Mouse (Mus musculus): ENCODE data around the gene Fam71a. TPM values are rescaled to one million over a fixed set of nuclear protein-coding genes. Genes with fewer than 3 reads are reported as not detected.

The Fam71a gene
- total RNA-seq, 2 experiments from 2014 or later, result not detected

GRCm38 (mm10) chr1:191131692-191132091, 32.9 kb downstream of the Fam71a start:
- DNase-seq (ENCODE audit: low spot score), result no peak
- intact Hi-C loops (cut with DNase I), result no loop called here

GRCm38 (mm10) chr1:191125811-191126638, 38.6 kb downstream of the Fam71a start:
- intact Hi-C loops (cut with DNase I), result loop anchor here (2.0 to 5.0 kb wide), 2 partner anchors 49 to 181 kb away; no protein-coding TSS in a partner anchor
- DNase-seq (ENCODE audit: low spot score), result peak; percentile 40

GRCm38 (mm10) chr1:191124288-191124687, 40.3 kb downstream of the Fam71a start:
- intact Hi-C loops (cut with DNase I), result no loop called here
- no peak for DNase-seq (ENCODE audit: low spot score)

GRCm38 (mm10) chr1:191123696-191124095, 40.9 kb downstream of the Fam71a start:
- intact Hi-C loops (cut with DNase I), result no loop called here
- no peak for DNase-seq (ENCODE audit: low spot score)

- DNase-seq (ENCODE audit: low spot score), result no peak
- intact Hi-C loops (cut with DNase I), result no loop called here
Measured at GRCm38 (mm10) chr1:191122744-191123143, 41.9 kb downstream of the Fam71a start.

- DNase-seq (ENCODE audit: low spot score), result peak; percentile 42
- intact Hi-C loops (cut with DNase I), result no loop called here
Measured at GRCm38 (mm10) chr1:191115514-191116238, 48.9 kb downstream of the Fam71a start.

- intact Hi-C loops (cut with DNase I), result no loop called here
- DNase-seq (ENCODE audit: low spot score), result no peak
Measured at GRCm38 (mm10) chr1:191114868-191115267, 49.7 kb downstream of the Fam71a start.

Other genes with a start within 250 kb of the Fam71a start
- 10 to 100 TPM; 26.6 to 28.3 TPM for gene Angel2, start 239.7 kb downstream of the Fam71a start, total RNA-seq (2021)
- gene Vash2, start 185.5 kb downstream of the Fam71a start, total RNA-seq (2021), result under 1 TPM; 0.62 to 0.64 TPM
- gene Flvcr1, start 138.7 kb downstream of the Fam71a start, total RNA-seq (2021), result 1 to 10 TPM; 5.3 to 5.5 TPM
- not detected for gene Spata45, start 128.2 kb downstream of the Fam71a start, total RNA-seq (2021)
- gene Tatdn3, start 101.9 kb downstream of the Fam71a start, total RNA-seq (2021), result 10 to 100 TPM; 13.2 to 16.9 TPM
- gene Nsl1, start 101.8 kb downstream of the Fam71a start, total RNA-seq (2021), result under 1 TPM; 0.16 to 0.22 TPM
- under 1 TPM; 0.83 to 0.89 TPM for gene Batf3, start 67.0 kb downstream of the Fam71a start, total RNA-seq (2021)
- 1 to 10 TPM; 4.9 to 6.0 TPM for gene Atf3, start 53.2 kb upstream of the Fam71a start, total RNA-seq (2021)
- 100 to 1,000 TPM in 1 of 2 experiments, 10 to 100 TPM in 1; 98.8 to 102 TPM for gene Nenf, start 153.4 kb upstream of the Fam71a start, total RNA-seq (2021)
- 1 to 10 TPM; 3.5 to 4.1 TPM for gene Tmem206, start 161.1 kb upstream of the Fam71a start, total RNA-seq (2021)
- gene Ppp2r5a, start 238.5 kb upstream of the Fam71a start, total RNA-seq (2021), result 100 to 1,000 TPM; 103 to 110 TPM